Mouse (Mus musculus): ENCODE measurements around the gene Sypl2.

DNA sequence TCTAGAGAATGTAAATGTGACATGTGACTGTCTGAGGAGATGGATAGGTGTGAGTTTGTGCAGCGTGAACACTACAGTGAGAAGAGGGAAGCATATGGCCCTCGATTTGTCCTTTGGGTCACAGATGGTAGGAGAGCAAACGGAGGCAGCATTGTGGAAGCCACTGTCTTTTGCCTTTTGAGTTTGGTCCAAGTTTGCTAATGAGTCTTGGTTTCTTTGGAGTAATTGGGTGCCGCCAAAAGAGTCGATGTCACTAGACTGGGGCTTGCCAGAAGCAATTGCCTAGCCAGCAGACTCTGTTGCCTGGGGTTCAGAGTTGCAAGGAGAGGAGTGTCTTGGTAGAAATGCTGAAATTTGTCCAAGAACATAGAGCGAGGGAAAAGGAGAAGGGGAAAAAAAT is 14.6 kb downstream of the Sypl2 start:
- TF ChIP-seq EP300 (IDR thresholded peaks at IDR 0.05; ENCODE audit: low read depth) (no peak), CTCF (IDR thresholded peaks at IDR 0.05; ENCODE audit: low read depth) (no peak)
